Mouse (Mus musculus) hindbrain, embryonic 13.5 days (tissue): ENCODE measurements at regions not wholly inside any gene's neighbourhood (a gene's known extent, or its start where the extent isn't known, plus 50 kb on each side); places are given as distances from the start of the nearest gene placed in this dataset.

ENCODE experiments used
- ATAC-seq: fragments of 200-750 bp; cut with Nextera tagmentation; 2 replicates; pipeline ENCODE4 v1.8.0; 2017; ENCODE audit warnings: moderate TSS enrichment; ENCODE audit not compliant: low FRiP score
- H3K27ac ChIP-seq: fragments of 300-500 bp; sonication (generic); 2 replicates; pipeline ENCODE4 v1.5.1; 2015; ENCODE audit warnings: inconsistent platforms, mild to moderate bottlenecking, moderate library complexity
- H3K27me3 ChIP-seq: fragments of 300-500 bp; sonication (generic); 2 replicates; pipeline ENCODE4 v1.6.1; 2015; ENCODE audit warnings: mild to moderate bottlenecking, inconsistent platforms
- H3K36me3 ChIP-seq: fragments of 300-500 bp; sonication (generic); 2 replicates; pipeline ENCODE4 v1.6.1; 2015; ENCODE audit warnings: mild to moderate bottlenecking, inconsistent platforms
- H3K4me1 ChIP-seq: fragments of 300-500 bp; sonication (generic); replicated peaks from 2 replicates; pipeline ENCODE4 v1.6.1; 2015; ENCODE audit warnings: inconsistent platforms
- H3K4me2 ChIP-seq: fragments of 300-500 bp; sonication (generic); 2 replicates; pipeline ENCODE4 v1.6.1; 2015; ENCODE audit warnings: inconsistent platforms, mild to moderate bottlenecking, moderate library complexity
- H3K4me3 ChIP-seq: fragments of 300-500 bp; sonication (generic); 2 replicates; pipeline ENCODE4 v1.5.1; 2015; ENCODE audit warnings: mild to moderate bottlenecking, inconsistent platforms
- H3K9ac ChIP-seq: fragments of 300-500 bp; sonication (generic); 2 replicates; pipeline ENCODE4 v1.6.1; 2015; ENCODE audit warnings: mild to moderate bottlenecking, inconsistent platforms
- H3K9me3 ChIP-seq: fragments of 300-500 bp; sonication (generic); 2 replicates; pipeline ENCODE4 v1.6.1; 2016; ENCODE audit warnings: inconsistent platforms
- WGBS: fragments of 180-500 bp; shearing (Covaris S2); methylation state at CpG from one replicate; pipeline ENCODE4 v1.1.7; 2015; 5-methylcytosine and 5-hydroxymethylcytosine counted together

DNA sequence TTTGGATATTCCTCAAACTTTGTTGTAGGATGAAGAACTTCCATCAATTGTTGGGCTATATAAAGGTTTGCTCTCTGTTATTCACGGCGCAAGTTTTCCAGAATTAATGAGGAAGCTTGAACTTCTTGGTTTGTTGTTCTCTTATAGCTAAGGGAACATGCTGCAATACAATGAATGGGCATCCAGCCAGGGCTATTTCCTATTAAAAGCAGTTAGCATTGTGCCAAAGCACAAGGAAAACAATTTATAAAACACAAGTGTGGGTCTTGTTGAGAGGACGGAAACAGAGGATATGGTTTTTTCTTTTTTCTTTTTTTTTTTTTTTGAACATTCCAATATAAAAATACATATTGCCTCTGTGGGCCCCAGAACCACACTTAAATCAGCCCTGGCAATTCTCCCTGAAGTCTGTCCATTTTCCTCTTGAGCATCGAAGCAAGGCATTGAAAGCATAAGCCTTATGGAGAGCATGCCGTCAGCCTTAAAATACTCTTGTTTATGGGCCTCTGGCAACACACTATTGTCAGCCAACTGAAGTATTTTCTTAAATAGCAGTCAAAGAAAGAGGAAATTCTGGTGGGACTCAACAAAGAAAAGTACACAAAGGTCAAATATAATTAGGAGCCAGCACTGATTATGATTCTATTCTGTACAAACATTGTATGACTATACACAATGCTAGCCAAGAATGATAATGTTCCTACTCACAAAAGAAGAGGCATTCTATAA lies 158.6 kb downstream of the Fam198b start:
- H3K4me3 ChIP-seq, result no peak overlapping the region
- H3K4me2 ChIP-seq, result no peak overlapping the region
- 74% methylated on average over 5 of the region's 5 CpGs for WGBS
- no peak overlapping the region for H3K9ac ChIP-seq
- no peaks in the 10 kb centered on the region for H3K27me3 ChIP-seq
- no peaks in the 10 kb centered on the region for H3K36me3 ChIP-seq
- H3K9me3 ChIP-seq, result no peaks in the 10 kb centered on the region
- no peak for ATAC-seq
- H3K4me1 ChIP-seq, result no peaks in the 10 kb centered on the region
- no peak overlapping the region for H3K27ac ChIP-seq

DNA sequence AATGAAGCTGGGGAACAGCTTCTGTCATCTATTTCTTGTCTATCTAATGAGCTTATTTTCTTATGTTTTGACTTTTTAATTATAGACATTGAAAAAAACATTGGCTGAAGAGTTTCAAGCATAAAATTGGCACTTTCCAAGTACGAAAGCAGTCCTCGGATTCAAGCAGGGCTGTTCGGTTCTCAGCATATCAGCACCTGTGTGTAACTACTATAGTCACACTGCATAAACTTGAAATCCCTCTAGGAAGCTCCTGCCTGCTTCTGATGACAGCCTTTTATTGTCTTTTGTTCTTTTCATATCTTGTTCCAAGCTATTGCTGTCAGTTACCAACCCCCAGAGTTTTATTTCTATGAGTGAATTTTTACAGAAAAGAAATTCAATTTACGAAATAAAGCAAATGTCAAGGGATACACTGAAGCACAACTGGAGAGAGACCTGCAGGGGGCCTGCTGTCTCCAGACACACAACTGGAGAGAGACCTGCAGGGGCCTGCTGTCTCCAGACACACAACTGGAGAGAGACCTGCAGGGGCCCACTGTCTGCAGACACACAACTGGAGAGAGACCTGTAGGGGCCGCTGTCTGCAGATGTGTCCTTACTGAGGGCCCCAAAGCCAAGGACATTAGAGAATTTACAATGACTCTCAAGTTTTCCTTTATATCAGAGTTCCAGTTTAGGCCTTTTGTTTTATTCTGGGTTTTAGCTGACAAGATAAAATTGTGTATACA lies 165.3 kb downstream of the Fam198b start:
- no peaks in the 10 kb centered on the region for H3K4me1 ChIP-seq
- no peak overlapping the region for H3K9ac ChIP-seq
- WGBS, result 76% methylated on average over 5 of the region's 5 CpGs
- ATAC-seq, result no peak
- no peak overlapping the region for H3K4me2 ChIP-seq
- no peak overlapping the region for H3K4me3 ChIP-seq
- no peaks in the 10 kb centered on the region for H3K27me3 ChIP-seq
- no peaks in the 10 kb centered on the region for H3K9me3 ChIP-seq
- H3K36me3 ChIP-seq, result no peaks in the 10 kb centered on the region
- H3K27ac ChIP-seq, result no peak overlapping the region

DNA sequence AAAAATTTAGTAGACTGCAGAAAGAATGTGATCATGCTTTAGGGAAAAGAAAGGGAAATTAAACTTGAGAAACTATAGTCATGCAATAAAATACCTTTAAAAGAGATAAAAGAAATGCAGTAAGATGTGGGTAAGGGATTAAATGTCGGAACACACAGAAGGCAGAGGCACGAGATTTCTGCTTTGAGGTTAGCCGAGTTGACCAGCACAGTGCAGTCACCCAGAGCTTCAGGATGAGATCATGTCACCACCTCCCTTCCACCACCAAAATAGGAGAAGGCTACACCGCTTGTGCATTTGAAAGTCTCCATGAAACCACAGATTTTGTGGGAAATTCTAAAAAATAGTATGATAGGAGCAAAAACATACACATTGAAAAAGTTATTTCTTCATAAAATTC lies 166.6 kb downstream of the Fam198b start:
- Histone ChIP-seq H3K36me3 (no peaks in the 10 kb centered on the region), H3K27ac (no peak overlapping the region), H3K27me3 (no peaks in the 10 kb centered on the region), H3K9ac (no peak overlapping the region), H3K4me2 (no peak overlapping the region), H3K4me3 (no peak overlapping the region), H3K4me1 (no peaks in the 10 kb centered on the region), H3K9me3 (no peaks in the 10 kb centered on the region)
- ATAC-seq, result no peak
- 87% methylated on average over 4 of the region's 4 CpGs for WGBS

DNA sequence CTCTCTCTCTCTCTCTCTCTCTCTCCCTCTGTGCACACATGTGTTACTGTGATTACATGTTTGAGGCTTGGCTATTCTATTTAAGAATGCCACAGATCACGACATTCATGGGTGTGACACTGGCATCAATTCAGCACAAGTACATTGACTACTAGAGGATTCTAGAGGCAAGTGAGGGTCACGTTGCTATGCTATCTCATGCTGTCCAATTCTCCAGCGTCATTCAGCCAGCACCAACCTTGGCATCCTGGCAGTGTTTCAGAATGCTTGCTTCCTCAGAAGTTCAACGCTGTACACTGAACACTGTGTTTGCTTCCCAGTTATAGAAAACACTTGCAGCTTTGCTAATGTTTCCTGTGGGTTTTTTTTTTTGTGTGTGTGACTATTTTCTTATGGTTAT lies 167.6 kb downstream of the Fam198b start:
- WGBS, result 67% methylated on average over 4 of the region's 4 CpGs
- H3K4me1 ChIP-seq, result no peaks in the 10 kb centered on the region
- no peaks in the 10 kb centered on the region for H3K36me3 ChIP-seq
- H3K9me3 ChIP-seq, result no peaks in the 10 kb centered on the region
- no peak for ATAC-seq
- H3K4me2 ChIP-seq, result no peak overlapping the region
- no peaks in the 10 kb centered on the region for H3K27me3 ChIP-seq
- no peak overlapping the region for H3K4me3 ChIP-seq
- H3K9ac ChIP-seq, result no peak overlapping the region
- no peak overlapping the region for H3K27ac ChIP-seq

DNA sequence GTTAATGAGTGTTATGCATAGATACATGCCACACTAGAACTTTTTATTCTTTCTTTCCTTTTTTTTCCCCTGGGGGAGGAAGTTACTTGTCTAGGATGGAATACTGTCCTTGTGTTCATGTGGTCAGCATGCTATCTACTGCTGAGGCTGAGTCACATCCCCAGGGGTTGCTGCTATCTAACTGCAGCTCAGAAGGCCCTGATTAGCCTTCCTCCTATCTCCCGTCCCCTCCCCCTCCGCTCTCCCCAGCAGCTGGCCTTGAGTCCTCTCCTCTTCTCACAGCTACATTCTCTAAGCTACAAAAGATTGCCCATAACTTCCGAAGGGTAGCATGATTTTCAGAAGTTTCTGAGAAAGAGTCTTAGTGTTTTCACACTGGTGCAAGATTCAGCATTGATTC lies 168.5 kb downstream of the Fam198b start:
- Histone ChIP-seq H3K27ac (no peak overlapping the region), H3K9me3 (no peaks in the 10 kb centered on the region), H3K9ac (no peak overlapping the region), H3K27me3 (no peaks in the 10 kb centered on the region), H3K4me3 (no peak overlapping the region), H3K36me3 (no peaks in the 10 kb centered on the region), H3K4me1 (no peaks in the 10 kb centered on the region), H3K4me2 (no peak overlapping the region)
- 77% methylated on average over 3 of the region's 3 CpGs for WGBS
- ATAC-seq, result no peak

DNA sequence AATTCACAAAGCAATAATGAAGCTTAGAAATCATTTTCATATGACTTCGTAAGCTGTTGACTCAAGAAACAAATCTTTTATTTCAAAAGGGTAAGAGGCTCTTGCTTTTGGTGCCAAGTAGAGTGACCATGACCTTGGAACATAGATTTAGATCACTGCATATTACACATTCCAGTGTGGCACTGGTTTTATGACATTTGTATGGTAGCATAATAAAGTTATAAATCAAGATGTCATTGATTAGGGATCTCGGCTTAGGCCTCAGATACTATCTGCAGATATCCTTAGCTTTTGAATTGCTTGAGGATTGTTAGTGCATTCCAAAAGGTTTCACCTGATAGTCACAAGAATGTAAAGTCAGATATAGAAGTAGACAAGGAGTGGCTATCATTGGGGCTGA lies 169.1 kb downstream of the Fam198b start:
- 90% methylated on average over 2 of the region's 2 CpGs for WGBS
- Histone ChIP-seq H3K4me2 (no peak overlapping the region), H3K36me3 (no peaks in the 10 kb centered on the region), H3K4me1 (no peaks in the 10 kb centered on the region), H3K4me3 (no peak overlapping the region), H3K9ac (no peak overlapping the region), H3K27ac (no peak overlapping the region), H3K27me3 (no peaks in the 10 kb centered on the region), H3K9me3 (no peaks in the 10 kb centered on the region)
- ATAC-seq, result no peak

DNA sequence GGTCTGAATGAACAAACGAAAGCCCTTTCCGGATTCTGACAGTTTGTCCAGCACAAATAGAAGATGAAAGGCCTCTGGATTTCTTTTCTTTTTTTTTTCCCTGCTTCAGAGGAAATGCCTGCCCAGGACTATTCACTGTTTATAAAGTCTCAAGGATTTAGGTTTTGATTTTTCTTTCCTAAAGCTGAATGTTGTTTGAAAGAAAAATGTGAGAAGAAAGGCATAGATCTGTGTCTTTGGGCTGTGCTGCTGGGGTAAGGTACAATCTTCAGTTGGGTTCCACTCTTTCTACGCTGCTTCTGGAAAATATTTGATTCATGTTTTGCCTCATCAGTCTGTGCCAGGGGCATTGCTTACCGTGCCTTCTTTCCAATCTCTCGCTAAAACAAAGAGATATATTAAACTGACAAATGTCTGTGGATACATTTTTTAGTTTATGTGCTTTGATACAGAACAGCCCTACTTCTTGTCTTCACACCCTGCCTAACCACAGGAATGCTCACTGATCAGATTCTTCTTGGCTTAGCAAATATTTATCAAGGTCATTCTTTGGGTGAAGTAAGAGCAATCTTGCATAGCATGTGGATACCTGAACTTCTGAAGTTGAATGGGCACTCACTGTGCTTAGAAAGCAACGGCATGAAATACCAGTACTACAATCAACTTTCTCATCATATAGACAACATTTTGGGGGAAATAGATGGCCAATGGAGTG lies 172.5 kb downstream of the Fam198b start:
- H3K9me3 ChIP-seq, result no peaks in the 10 kb centered on the region
- ATAC-seq, result no peak
- H3K4me2 ChIP-seq, result no peak overlapping the region
- WGBS, result 76% methylated on average over 6 of the region's 6 CpGs
- H3K4me1 ChIP-seq, result no peaks in the 10 kb centered on the region
- no peak overlapping the region for H3K9ac ChIP-seq
- H3K36me3 ChIP-seq, result no peaks in the 10 kb centered on the region
- no peak overlapping the region for H3K27ac ChIP-seq
- no peak overlapping the region for H3K4me3 ChIP-seq
- H3K27me3 ChIP-seq, result no peaks in the 10 kb centered on the region

DNA sequence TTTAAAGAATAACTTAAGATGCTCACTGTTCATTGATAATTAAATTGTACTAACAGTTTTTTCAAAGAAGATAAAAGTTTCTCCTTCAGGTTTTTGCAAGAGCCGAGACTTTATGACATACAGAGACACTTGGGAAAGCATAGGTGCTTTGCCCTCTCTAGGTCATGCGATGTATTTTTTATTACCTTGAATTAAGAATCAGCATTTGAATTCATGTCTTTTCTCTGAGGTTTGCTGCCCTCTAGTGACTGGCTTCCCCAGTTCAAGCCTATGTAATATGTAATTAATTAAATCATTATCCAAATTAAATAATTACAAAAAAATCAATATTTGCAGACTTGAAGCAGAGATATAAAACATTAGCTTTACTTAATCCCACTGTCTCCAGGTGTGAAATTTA lies 174.4 kb downstream of the Fam198b start:
- H3K9ac ChIP-seq, result no peak overlapping the region
- no peak overlapping the region for H3K4me3 ChIP-seq
- no peak overlapping the region for H3K4me2 ChIP-seq
- 39% methylated on average over 2 of the region's 2 CpGs for WGBS
- no peaks in the 10 kb centered on the region for H3K27me3 ChIP-seq
- H3K4me1 ChIP-seq, result no peaks in the 10 kb centered on the region
- H3K9me3 ChIP-seq, result no peaks in the 10 kb centered on the region
- peak; percentile 49; the same call in 1 of the 2 replicates for ATAC-seq
- H3K36me3 ChIP-seq, result no peaks in the 10 kb centered on the region
- no peak overlapping the region for H3K27ac ChIP-seq

DNA sequence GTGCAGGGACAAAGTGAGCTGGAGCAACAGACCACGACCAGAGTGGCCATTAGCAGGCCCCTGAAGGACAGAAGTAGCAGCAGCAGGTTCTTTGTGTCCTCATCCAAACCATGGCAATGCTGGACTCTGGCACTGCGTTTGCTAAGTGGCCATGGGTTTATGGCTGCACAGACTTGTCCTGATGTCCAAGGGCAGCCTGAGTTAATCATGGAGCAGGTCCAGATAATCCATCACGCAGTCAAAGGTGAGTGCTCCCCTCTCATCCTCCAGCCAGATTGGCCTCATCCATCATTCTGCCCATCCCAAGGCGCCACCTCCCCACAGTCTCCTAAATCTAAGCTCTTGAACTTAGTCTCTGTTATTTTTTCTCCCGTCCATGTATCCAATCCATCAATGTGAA lies 186.4 kb downstream of the Fam198b start:
- Histone ChIP-seq H3K9ac (no peak overlapping the region), H3K4me2 (no peak overlapping the region), H3K27ac (no peak overlapping the region), H3K4me1 (no peaks in the 10 kb centered on the region), H3K9me3 (no peaks in the 10 kb centered on the region), H3K4me3 (no peak overlapping the region), H3K27me3 (no peaks in the 10 kb centered on the region), H3K36me3 (no peaks in the 10 kb centered on the region)
- no peak for ATAC-seq
- WGBS, result 77% methylated on average over 5 of the region's 5 CpGs

DNA sequence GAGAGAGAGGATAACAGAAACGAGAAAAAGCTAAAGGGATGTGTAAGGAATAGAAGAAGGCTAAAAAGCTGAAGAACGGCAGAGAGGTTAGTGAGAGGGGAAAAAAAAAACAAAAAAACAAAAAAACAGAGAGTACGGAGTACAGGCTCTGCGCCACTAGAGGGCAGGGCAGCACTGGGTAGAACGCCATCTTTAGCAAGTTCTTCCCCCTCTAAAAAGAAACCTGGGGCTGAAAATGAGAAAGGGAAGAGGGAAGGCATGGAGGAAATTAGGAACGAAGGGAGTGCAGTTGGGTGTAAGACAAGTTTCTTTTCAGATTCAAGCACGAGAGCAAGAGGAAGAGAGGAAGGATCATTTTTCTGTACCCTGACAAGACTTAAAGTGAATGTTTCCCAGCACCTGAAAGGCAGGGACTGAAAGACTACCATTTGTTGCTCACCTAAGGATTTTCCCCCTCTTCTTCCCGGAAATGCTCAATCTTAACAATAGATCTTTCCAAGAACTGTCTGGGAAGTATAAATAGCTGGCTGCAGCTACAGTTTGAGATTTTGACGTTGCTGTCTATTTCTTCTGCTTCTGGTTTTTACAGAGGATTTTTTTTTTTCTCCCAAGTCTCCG lies 195.6 kb downstream of the Fam198b start:
- Histone ChIP-seq H3K36me3 (no peaks in the 10 kb centered on the region), H3K4me3 (no peak overlapping the region), H3K4me1 (peaks cover 3% of the 10 kb centered on the region; the same call in 1 of the 2 replicates), H3K9ac (no peak overlapping the region), H3K9me3 (no peaks in the 10 kb centered on the region), H3K27me3 (no peaks in the 10 kb centered on the region), H3K27ac (no peak overlapping the region), H3K4me2 (peak overlapping the region; percentile 37)
- peak; percentile 52; the same call in 1 of the 2 replicates for ATAC-seq
- WGBS, result 20% methylated on average over 10 of the region's 10 CpGs

DNA sequence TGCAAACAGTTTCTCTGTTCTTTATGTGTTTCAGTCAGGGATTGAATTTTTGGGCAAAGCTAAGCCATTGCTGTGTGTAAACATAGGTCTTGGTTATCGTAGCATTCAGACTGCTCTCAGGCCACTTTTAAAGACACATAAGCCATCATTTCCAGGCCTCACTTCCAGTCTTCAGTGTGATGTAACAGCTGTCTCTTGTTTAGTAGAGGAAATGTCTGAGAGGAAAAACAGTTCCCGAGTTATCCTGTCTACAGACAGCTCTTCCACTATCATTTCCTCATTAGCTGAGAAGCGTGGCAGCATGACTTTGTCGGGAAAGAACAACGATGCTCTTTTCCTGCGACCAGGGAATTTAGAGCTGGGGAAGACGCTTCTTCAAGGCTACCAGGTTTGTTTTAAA lies 196.9 kb downstream of the Fam198b start:
- no peak for ATAC-seq
- no peak overlapping the region for H3K4me2 ChIP-seq
- no peaks in the 10 kb centered on the region for H3K27me3 ChIP-seq
- H3K27ac ChIP-seq, result no peak overlapping the region
- H3K9ac ChIP-seq, result no peak overlapping the region
- no peaks in the 10 kb centered on the region for H3K9me3 ChIP-seq
- 77% methylated on average over 7 of the region's 7 CpGs for WGBS
- no peak overlapping the region for H3K4me3 ChIP-seq
- no peaks in the 10 kb centered on the region for H3K36me3 ChIP-seq
- H3K4me1 ChIP-seq, result peaks cover 3% of the 10 kb centered on the region; the same call in 1 of the 2 replicates

DNA sequence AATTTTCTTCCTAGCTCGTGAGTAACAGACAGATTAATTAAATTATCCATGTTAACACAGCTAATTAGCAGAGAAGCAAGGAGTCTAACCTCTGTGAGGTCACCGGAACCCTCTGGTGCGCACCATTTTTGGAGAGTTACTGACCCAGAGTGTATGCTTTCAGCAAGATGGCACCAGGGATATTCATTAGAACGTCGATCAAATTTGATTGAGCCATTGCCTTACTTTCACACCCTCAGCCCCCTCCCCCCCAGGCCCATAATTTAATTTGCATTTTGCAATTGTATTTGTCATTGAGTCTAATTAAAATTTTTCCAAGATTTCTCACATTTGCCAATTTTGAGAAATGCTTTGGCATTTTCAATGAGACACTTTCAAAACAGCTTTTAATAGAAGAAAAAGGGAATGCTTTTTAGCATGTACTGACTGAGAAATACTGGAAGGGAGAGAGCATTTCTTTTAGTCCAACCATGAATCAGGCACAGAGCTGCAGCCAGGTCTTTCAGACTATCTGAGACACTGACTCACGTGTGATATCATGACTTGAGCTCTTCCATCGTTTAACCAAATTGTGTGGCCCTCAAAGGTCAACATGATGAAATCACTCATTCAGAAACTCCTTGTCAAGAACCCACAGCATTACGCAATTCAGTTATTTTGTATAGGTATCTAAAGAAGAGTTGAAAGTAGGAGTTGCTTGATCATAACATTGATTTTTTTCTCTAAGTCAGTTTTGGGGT lies 198.6 kb downstream of the Fam198b start:
- Histone ChIP-seq H3K9ac (no peak overlapping the region), H3K4me3 (no peak overlapping the region), H3K4me2 (no peak overlapping the region), H3K9me3 (no peaks in the 10 kb centered on the region), H3K27me3 (no peaks in the 10 kb centered on the region), H3K4me1 (peaks cover 3% of the 10 kb centered on the region; the same call in 1 of the 2 replicates), H3K36me3 (no peaks in the 10 kb centered on the region), H3K27ac (no peak overlapping the region)
- 75% methylated on average over 8 of the region's 8 CpGs for WGBS
- ATAC-seq, result no peak
